Mouse (Mus musculus) gastrocnemius, postnatal 36 days (tissue): ENCODE data around the gene Lekr1. TPM values are rescaled to one million over a fixed set of nuclear protein-coding genes. Genes with fewer than 3 reads are reported as not detected.

ENCODE experiments used
- DNase-seq, 2 experiments: peaks; one replicate each; pipeline ENCODE4 v3.0.0; 2022
- intact Hi-C: fragments of 180-260 bp; cut with DNase I; formaldehyde crosslinking; loops from one replicate; pipeline ENCODE4 v1.15.1; 2025
- microRNA-seq, 2 experiments: library from miRNA; unstranded; fragments of <30 nt; microRNA quantifications; one replicate each; pipeline ENCODE4 v1.2.0; 2021
- total RNA-seq, 2 experiments: library from RNA; stranded (reverse); gene quantifications; 2 replicates each; pipeline ENCODE4 v1.2.3; 2021

Lekr1 gene
- total RNA-seq, 2 experiments from 2014 or later: 0.35 to 0.48 TPM

DNA sequence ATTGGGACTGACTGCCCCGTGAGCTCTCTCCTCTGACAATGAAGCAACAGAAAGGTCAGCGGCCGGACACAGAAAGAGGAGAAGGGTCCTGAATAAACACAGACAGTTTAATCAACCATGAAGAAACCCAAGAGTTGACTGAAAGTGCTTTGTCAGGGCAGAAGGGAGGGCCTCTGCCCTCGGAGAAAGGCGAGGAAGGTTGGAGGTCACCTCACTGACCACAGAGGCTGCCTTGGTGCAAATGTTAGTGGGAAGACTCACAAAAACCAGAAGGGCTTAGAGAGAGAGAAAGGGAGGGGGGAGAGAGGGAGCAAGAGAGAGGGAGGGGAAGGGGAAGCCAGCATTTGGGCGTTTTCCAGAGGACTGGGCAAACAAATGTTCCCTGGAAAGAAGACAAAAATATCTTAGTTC, 195.4 kb downstream of the Lekr1 start:
- intact Hi-C loops: loop anchor here (5.0 kb wide), 3 partner anchors 334 to 544 kb away; partner anchors contain the start of gene Tiparp
- DNase-seq: no peak

DNA sequence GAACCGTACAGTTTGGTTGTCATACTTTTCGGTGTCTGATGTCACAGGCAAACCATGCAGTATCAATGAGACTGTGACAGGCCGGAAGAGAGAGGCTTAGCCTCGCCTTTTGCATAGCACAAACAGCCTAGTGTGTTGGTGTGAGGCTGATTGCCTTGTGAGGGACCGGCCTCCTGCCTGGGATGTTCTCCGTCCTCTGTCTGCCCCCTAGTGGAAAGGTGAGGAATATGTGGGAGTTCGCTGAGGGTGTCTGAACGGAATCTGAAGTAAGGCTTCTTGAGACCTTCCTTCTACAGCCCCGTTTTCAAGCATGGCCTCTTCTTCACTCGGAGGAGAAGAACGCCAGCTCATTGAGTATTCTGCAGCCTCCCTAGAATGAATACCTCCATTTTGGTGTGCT, 197.3 kb downstream of the Lekr1 start:
- intact Hi-C loops: loop anchor here (5.0 kb wide), 3 partner anchors 336 to 546 kb away; partner anchors contain the start of gene Tiparp
- DNase-seq: peak; percentile 57 to 81

DNA sequence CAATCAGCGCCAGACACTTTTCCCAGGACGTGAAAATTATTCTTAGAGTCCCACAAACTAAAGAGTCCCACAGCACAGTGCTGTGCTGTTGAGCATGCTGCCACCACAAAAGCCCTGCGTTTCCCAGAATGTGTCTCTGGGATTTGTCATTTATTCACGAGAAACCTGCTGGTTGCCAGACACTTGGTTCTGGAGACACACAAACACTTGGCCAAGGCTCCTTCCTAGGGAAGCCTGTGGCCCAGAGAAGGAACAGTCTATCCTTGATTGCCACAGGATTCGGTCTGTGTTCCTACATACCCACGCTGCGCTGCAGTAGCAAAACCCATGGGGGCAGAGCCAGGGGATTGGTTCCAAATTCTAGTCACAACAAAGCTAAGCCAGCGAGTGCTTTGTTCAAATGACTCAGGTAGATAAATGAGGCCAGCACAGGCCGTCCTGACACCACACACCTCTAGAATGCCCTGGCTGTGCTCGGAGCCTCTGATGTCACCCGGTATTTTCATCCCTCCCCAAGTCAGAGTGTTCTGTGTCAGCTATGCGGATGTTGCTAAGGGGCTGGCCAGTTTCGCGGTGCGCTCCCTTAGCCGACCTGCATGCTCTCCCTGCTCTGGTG, 197.8 kb downstream of the Lekr1 start:
- intact Hi-C loops: loop anchor here (5.0 kb wide), 3 partner anchors 337 to 547 kb away; partner anchors contain the start of gene Tiparp
- no peak for DNase-seq

DNA sequence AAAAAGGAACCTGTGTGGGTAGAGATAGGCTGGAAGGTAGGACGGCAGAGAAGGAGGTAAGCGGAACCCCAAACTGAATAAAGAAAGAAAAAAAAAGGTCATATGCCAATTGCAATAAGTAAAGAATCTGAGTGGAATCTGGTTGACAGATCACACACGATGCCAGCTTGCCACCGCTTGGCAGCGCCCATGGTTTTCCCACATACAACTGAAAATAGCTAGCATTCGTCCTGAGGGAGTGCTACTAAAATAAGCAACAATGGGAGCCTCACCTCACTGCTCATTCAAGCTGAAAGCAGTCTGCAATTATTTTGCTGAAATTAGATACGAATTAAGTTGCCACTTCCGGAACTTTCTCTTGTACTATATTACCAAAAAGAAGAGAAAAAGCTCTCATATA, 202.9 kb downstream of the Lekr1 start:
- DNase-seq: no peak
- intact Hi-C loops: loop anchor here (5.0 kb wide), 1 partner anchor 58 kb away; no protein-coding TSS in a partner anchor

DNA sequence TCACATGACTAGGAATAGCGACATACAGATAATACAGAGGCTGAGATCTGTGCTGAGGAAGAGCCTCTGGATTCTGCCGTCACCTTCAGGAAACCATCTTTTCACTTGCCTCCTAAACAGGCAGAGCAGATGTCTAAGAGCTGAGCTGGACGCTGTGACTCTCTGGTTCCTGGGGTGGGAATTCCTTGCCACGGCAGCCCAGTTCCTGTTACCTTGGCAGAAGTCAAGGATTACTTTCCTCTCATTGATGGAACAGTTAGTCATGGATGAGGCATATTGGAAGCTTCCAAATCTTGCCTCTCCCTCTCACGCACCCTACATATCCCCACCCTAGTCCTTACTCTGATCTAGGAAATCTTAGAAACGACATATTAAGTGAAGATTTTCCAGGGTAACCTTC, 203.7 kb downstream of the Lekr1 start:
- DNase-seq: no peak
- intact Hi-C loops: loop anchor here (5.0 kb wide), 1 partner anchor 58 kb away; no protein-coding TSS in a partner anchor

DNA sequence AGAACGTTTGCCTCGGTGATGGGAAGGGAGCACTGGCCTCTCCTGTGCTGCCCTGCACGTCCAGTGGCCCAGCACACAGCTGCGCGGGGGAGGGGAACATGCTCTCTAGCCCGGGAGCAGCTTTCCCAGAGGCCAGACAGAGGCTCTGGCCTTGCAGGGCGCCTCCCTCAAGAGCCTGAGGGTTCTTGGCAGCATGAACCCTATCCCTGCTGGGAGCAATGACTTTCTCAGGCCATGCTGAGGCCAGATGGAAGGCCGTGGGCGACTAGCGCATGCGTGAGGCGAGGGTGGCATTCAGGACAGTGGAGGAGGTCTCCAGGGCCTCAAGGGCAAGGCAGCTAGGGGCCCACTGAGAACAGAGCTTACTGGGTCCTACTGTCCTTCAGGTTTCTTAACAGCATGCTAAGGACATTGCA, 205.2 kb downstream of the Lekr1 start:
- peak; percentile 61 to 77 for DNase-seq
- intact Hi-C loops: no loop called here

DNA sequence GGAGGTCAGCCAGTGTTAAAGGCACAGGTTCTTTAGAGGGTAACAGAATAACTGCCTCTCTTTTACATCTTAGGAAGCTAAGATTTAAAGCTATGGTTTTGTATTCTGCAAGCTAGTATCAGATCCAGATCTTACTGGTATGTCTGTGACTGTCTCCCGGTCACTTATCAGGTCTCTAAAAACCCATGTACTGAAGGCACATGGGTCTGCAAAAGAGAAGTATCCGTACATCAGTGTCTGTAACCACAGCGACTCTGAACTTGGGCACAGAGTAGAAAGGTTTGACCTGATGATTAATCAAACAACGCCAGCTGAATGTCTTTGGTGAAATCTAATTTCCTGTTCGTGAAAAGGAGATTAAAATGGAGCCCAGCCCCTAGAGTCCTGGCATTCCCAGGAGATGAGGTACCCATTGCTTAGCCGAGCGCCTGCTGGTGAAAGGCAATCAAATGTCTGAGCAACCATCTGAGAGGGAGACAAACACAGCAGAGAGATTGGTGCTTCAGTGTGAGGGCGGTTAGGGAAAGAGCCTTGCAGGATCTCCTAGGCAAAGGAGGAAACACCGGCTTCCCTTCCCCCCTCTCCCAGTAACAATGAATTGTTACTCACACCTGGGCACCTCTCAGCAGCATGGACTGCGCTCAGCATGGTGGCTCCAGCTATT, 205.7 kb downstream of the Lekr1 start:
- intact Hi-C loops: no loop called here
- no peak for DNase-seq

DNA sequence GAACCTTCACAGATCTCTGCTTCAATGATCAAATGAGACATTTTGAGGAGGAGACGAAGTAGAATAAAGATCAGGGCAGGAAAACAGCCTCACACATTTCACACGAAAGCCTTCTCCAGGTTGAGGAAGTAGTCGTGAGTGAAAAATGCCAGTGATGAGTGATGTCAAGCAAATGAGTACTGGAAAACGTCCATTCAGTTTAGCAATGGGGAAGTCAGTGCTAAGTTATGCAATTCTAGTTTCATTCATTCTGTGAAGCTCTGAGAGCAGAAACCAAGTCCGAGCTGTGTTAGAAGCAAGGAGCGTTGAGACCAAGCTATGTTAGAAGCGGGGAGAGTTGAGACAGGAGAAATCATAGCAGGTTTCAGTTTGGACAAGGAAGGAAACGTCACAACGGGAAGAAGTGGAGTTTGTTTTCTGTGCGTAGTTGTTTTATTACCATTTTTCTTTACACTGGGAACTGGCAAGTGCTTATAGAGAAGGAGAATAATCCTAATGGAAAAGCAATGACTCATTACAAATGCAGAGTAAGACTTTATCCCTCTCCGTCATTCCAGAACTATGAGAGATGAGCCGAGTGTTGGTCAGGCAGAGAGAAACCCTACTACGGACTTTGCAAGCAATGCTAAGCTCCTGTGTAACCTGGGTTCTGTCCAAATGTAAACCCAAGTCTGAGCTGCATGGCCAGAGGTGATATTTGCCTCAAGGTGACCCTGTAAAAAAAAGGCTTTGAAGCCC, 207.2 kb downstream of the Lekr1 start:
- intact Hi-C loops: no loop called here
- DNase-seq: no peak

Small RNA genes within 50 kb of the gene (microRNA-seq; reads per million reads assigned to microRNA genes)
- 0 to 0.72 reads per million in 2 experiments for gene Mir8120

Other genes with a start within 250 kb of the Lekr1 start
- gene Tiparp, start 137.8 kb upstream of the Lekr1 start, total RNA-seq: 10 to 100 TPM in 1 of 2 experiments, 1 to 10 TPM in 1; 9.3 to 13.2 TPM